Mouse (Mus musculus) heart, adult 2 months (tissue): Measurements from ENCODE around the gene Pfkfb3.

ENCODE experiments used
- CTCF ChIP-seq: fragments of 200-600 bp; IDR thresholded peaks from 2 replicates; pipeline ENCODE4 v1.8.1; 2022; ENCODE audit warnings: antibody characterized with exemption, mild to moderate bottlenecking, moderate library complexity
- EP300 ChIP-seq: fragments of 200-500 bp; IDR thresholded peaks from 2 replicates; pipeline ENCODE4 v1.6.1; 2011; ENCODE audit warnings: low read depth, low read length, control low read depth; ENCODE audit not compliant: insufficient read depth
- POLR2A ChIP-seq: fragments of 200-500 bp; IDR thresholded peaks from 2 replicates; pipeline ENCODE4 v1.6.1; 2011; ENCODE audit warnings: mild to moderate bottlenecking, low read depth, low read length, control low read depth; ENCODE audit not compliant: insufficient read depth

- TF ChIP-seq EP300 (no peak), POLR2A (no peak), CTCF (no peak)
Measured at GRCm38 (mm10) chr2:11464661-11465099, 89.2 kb downstream of the Pfkfb3 start.
